Mouse (Mus musculus): Measurements from ENCODE around the gene Svs1. TPM values are rescaled to one million over a fixed set of nuclear protein-coding genes. Genes with fewer than 3 reads are reported as not detected.
"Not testable (repeated sequence)": the region's sequence is repeated elsewhere in the genome, so short reads cannot be mapped to it uniquely, and the experiment has no call there.

Gene Svs1
- polyA plus RNA-seq, 1 experiment from 2014 or later, result not detected

GRCm38 (mm10) chr6:48959151-48959550, 27.5 kb upstream of the Svs1 start:
- ATAC-seq (replicated peaks; ENCODE audit: low FRiP score); H3K9me3 ChIP-seq (ENCODE audit: control insufficient read depth, low read length); DNase-seq (ENCODE audit: low spot score); H3K9ac ChIP-seq (ENCODE audit: low read depth, low read length); H3K36me3 ChIP-seq (ENCODE audit: control insufficient read depth, insufficient read depth, low read length); H3K4me1 ChIP-seq (replicated peaks; ENCODE audit: control insufficient read depth, insufficient read depth, low read length); H3K27me3 ChIP-seq (replicated peaks; ENCODE audit: control insufficient read depth, insufficient read depth, low read length); H3K4me3 ChIP-seq (ENCODE audit: low read depth, low read length); H3K4me2 ChIP-seq; H3K27ac ChIP-seq (ENCODE audit: low read depth, low read length): not testable (repeated sequence)
- 40% methylated on average over 7 of the region's 7 CpGs for WGBS

- H3K36me3 ChIP-seq (ENCODE audit: control insufficient read depth, insufficient read depth, low read length); H3K27ac ChIP-seq (ENCODE audit: low read depth, low read length); DNase-seq (ENCODE audit: low spot score); H3K4me2 ChIP-seq; H3K4me1 ChIP-seq (replicated peaks; ENCODE audit: control insufficient read depth, insufficient read depth, low read length); H3K4me3 ChIP-seq (ENCODE audit: low read depth, low read length); H3K9me3 ChIP-seq (ENCODE audit: control insufficient read depth, low read length); H3K27me3 ChIP-seq (replicated peaks; ENCODE audit: control insufficient read depth, insufficient read depth, low read length); H3K9ac ChIP-seq (ENCODE audit: low read depth, low read length); ATAC-seq (replicated peaks; ENCODE audit: low FRiP score): not testable (repeated sequence)
- 80% methylated on average over 5 of the region's 5 CpGs for WGBS
These were observed 20.0 kb upstream of the Svs1 start for GRCm38 (mm10) chr6:48966696-48967095.

GRCm38 (mm10) chr6:48967868-48968267, 18.8 kb upstream of the Svs1 start:
- no peak overlapping the region for H3K4me3 ChIP-seq (ENCODE audit: low read depth, low read length)
- H3K4me2 ChIP-seq, result no peak overlapping the region
- no peaks in the 10 kb centered on the region for H3K36me3 ChIP-seq (ENCODE audit: control insufficient read depth, insufficient read depth, low read length)
- H3K27ac ChIP-seq (ENCODE audit: low read depth, low read length), result no peak overlapping the region
- ATAC-seq (replicated peaks; ENCODE audit: low FRiP score) (no peak), DNase-seq (ENCODE audit: low spot score) (no peak)
- no peak overlapping the region for H3K9ac ChIP-seq (ENCODE audit: low read depth, low read length)
- no peaks in the 10 kb centered on the region for H3K27me3 ChIP-seq (replicated peaks; ENCODE audit: control insufficient read depth, insufficient read depth, low read length)
- H3K9me3 ChIP-seq (ENCODE audit: control insufficient read depth, low read length), result no peaks in the 10 kb centered on the region
- no peaks in the 10 kb centered on the region for H3K4me1 ChIP-seq (replicated peaks; ENCODE audit: control insufficient read depth, insufficient read depth, low read length)

DNA sequence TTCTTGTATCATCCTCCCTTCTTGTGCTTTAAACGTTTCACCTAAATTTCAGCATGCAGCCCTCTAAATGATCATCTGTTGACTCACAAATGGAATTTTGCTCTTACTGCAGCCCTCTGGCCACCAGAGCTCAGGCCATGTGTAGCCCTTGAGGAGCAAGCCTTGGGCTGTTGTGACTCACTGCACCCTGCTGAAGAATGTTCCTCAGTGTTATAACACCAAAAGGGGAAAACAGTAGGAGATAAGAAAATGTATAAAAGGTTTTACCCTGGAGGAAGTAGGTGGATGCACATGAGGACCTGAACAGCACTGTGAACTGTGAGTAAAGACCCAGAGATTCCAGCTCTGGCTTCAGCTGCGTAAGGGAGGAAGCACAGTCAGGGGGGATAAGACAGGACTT, 12.0 kb upstream of the Svs1 start, which contains the start of gene Doxl2:
Gene Doxl2, plus strand, starts transcription at position 301 of the 400 bp plus-strand sequence.
- Histone ChIP-seq H3K27me3 (replicated peaks; ENCODE audit: control insufficient read depth, insufficient read depth, low read length) (no peaks in the 10 kb centered on the region), H3K4me3 (ENCODE audit: low read depth, low read length) (no peak within 1 kb of the TSS), H3K9me3 (ENCODE audit: control insufficient read depth, low read length) (no peaks in the 10 kb centered on the region), H3K36me3 (ENCODE audit: control insufficient read depth, insufficient read depth, low read length) (no peaks in the 10 kb centered on the region), H3K4me2 (no peak within 1 kb of the TSS), H3K27ac (ENCODE audit: low read depth, low read length) (no peak within 1 kb of the TSS), H3K4me1 (replicated peaks; ENCODE audit: control insufficient read depth, insufficient read depth, low read length) (no peaks in the 10 kb centered on the region), H3K9ac (ENCODE audit: low read depth, low read length) (no peak within 1 kb of the TSS)
- 75% methylated on average over 2 of the region's 2 CpGs for WGBS
- ATAC-seq (replicated peaks; ENCODE audit: low FRiP score) (no peak), DNase-seq (ENCODE audit: low spot score) (no peak)

GRCm38 (mm10) chr6:48979616-48980015, 7.0 kb upstream of the Svs1 start:
- WGBS, result 64% methylated on average over 1 of the region's 1 CpGs
- Histone ChIP-seq H3K27ac (ENCODE audit: low read depth, low read length) (no peak overlapping the region), H3K4me2 (no peak overlapping the region), H3K27me3 (replicated peaks; ENCODE audit: control insufficient read depth, insufficient read depth, low read length) (no peaks in the 10 kb centered on the region), H3K4me1 (replicated peaks; ENCODE audit: control insufficient read depth, insufficient read depth, low read length) (no peaks in the 10 kb centered on the region), H3K9me3 (ENCODE audit: control insufficient read depth, low read length) (no peaks in the 10 kb centered on the region), H3K36me3 (ENCODE audit: control insufficient read depth, insufficient read depth, low read length) (no peaks in the 10 kb centered on the region), H3K9ac (ENCODE audit: low read depth, low read length) (no peak overlapping the region), H3K4me3 (ENCODE audit: low read depth, low read length) (no peak overlapping the region)
- DNase-seq (ENCODE audit: low spot score), result no peak
- no peak for ATAC-seq (replicated peaks; ENCODE audit: low FRiP score)

GRCm38 (mm10) chr6:48982305-48982704, 4.4 kb upstream of the Svs1 start:
- Histone ChIP-seq H3K4me3 (ENCODE audit: low read depth, low read length) (no peak overlapping the region), H3K4me2 (no peak overlapping the region), H3K9ac (ENCODE audit: low read depth, low read length) (no peak overlapping the region), H3K27me3 (replicated peaks; ENCODE audit: control insufficient read depth, insufficient read depth, low read length) (no peaks in the 10 kb centered on the region), H3K36me3 (ENCODE audit: control insufficient read depth, insufficient read depth, low read length) (no peaks in the 10 kb centered on the region), H3K9me3 (ENCODE audit: control insufficient read depth, low read length) (no peaks in the 10 kb centered on the region), H3K4me1 (replicated peaks; ENCODE audit: control insufficient read depth, insufficient read depth, low read length) (no peaks in the 10 kb centered on the region), H3K27ac (ENCODE audit: low read depth, low read length) (no peak overlapping the region)
- ATAC-seq (replicated peaks; ENCODE audit: low FRiP score) (no peak), DNase-seq (ENCODE audit: low spot score) (no peak)
- WGBS, result 64% methylated on average over 3 of the region's 3 CpGs

DNA sequence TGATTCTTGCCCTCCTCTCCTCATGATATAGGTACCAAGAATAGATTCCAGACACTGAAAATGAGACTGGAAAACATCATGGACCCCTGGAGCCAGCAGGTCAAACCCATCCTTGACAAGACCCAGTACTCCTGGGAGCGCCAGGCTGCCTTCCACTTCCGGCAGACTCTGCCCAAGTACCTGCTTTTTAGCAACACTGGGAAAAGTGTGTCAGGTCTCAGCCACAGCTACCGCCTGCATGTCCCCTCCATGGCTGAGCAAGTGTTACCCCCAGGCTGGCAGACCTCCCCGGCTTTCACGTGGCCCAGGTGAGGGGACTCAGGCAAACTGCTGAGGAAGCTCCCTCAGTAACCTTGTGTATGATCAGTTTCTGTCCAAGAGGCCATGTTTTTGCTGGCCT, 3.3 kb downstream of the Svs1 start:
- Histone ChIP-seq H3K4me1 (replicated peaks; ENCODE audit: control insufficient read depth, insufficient read depth, low read length) (no peaks in the 10 kb centered on the region), H3K4me2 (no peak overlapping the region), H3K9me3 (ENCODE audit: control insufficient read depth, low read length) (no peaks in the 10 kb centered on the region), H3K4me3 (ENCODE audit: low read depth, low read length) (no peak overlapping the region), H3K27me3 (replicated peaks; ENCODE audit: control insufficient read depth, insufficient read depth, low read length) (no peaks in the 10 kb centered on the region), H3K36me3 (ENCODE audit: control insufficient read depth, insufficient read depth, low read length) (no peaks in the 10 kb centered on the region), H3K9ac (ENCODE audit: low read depth, low read length) (no peak overlapping the region), H3K27ac (ENCODE audit: low read depth, low read length) (no peak overlapping the region)
- 86% methylated on average over 5 of the region's 5 CpGs for WGBS
- ATAC-seq (replicated peaks; ENCODE audit: low FRiP score) (no peak), DNase-seq (ENCODE audit: low spot score) (no peak)

GRCm38 (mm10) chr6:48991991-48992390, 5.3 kb downstream of the Svs1 start:
- Histone ChIP-seq H3K9ac (ENCODE audit: low read depth, low read length) (no peak overlapping the region), H3K9me3 (ENCODE audit: control insufficient read depth, low read length) (no peaks in the 10 kb centered on the region), H3K4me3 (ENCODE audit: low read depth, low read length) (no peak overlapping the region), H3K36me3 (ENCODE audit: control insufficient read depth, insufficient read depth, low read length) (no peaks in the 10 kb centered on the region), H3K27ac (ENCODE audit: low read depth, low read length) (no peak overlapping the region), H3K27me3 (replicated peaks; ENCODE audit: control insufficient read depth, insufficient read depth, low read length) (no peaks in the 10 kb centered on the region), H3K4me2 (no peak overlapping the region), H3K4me1 (replicated peaks; ENCODE audit: control insufficient read depth, insufficient read depth, low read length) (no peaks in the 10 kb centered on the region)
- ATAC-seq (replicated peaks; ENCODE audit: low FRiP score) (no peak), DNase-seq (ENCODE audit: low spot score) (no peak)
- 73% methylated on average over 4 of the region's 4 CpGs for WGBS

DNA sequence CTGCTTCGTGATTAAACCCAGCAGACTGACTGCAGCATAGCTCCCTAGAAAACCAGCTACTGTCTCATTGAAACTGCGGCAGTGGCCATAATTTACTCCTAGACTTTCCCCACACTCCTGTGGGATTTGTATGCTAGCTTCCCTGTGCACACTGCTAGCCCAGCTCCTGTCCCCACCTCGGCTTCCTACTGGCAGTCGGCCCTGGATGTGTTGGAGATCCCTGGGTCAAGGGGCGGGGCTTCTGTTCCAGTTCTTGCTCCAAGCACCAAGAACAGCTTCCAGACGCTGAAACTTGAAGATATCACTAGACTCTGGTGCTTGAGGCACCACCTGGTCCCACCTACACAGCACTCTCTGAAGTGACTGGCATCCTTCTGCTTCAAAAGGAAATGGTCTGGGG, 11.5 kb downstream of the Svs1 start:
- Histone ChIP-seq H3K4me3 (ENCODE audit: low read depth, low read length) (no peak overlapping the region), H3K36me3 (ENCODE audit: control insufficient read depth, insufficient read depth, low read length) (no peaks in the 10 kb centered on the region), H3K9me3 (ENCODE audit: control insufficient read depth, low read length) (no peaks in the 10 kb centered on the region), H3K4me1 (replicated peaks; ENCODE audit: control insufficient read depth, insufficient read depth, low read length) (no peaks in the 10 kb centered on the region), H3K9ac (ENCODE audit: low read depth, low read length) (no peak overlapping the region), H3K4me2 (no peak overlapping the region), H3K27me3 (replicated peaks; ENCODE audit: control insufficient read depth, insufficient read depth, low read length) (no peaks in the 10 kb centered on the region), H3K27ac (ENCODE audit: low read depth, low read length) (no peak overlapping the region)
- ATAC-seq (replicated peaks; ENCODE audit: low FRiP score) (no peak), DNase-seq (ENCODE audit: low spot score) (no peak)
- WGBS, result 60% methylated on average over 6 of the region's 6 CpGs

All from liver, embryonic 11.5 days (tissue).